Mouse (Mus musculus): ENCODE results near the gene Hoxb3. TPM values are rescaled to one million over a fixed set of nuclear protein-coding genes. Genes with fewer than 3 reads are reported as not detected.

The Hoxb3 gene
- 1.4 and 3.3 TPM in 2 replicates for polyA plus RNA-seq (2015; fragmentation: Nextera tagmentation; extraction: Ambion mirVana)

DNA sequence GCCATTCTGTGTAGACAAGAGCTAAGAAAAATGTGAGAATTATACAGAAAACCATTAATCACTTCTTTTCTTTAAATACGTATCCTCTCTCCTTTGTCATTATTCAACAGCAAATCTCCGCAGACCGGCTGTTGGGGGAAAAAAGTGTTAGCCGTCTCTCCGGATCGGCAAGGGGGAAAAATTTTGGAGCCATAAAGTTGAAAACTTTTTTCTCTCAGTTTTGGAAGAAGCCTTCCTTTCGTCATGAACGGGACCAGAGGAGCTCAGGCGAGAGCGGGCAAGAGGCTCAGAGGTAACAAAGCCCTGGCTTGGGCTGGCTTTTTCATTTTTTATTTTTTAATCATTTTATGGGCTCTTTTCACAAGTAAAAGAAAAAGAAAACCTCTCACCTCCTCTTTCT lies at the start of gene Hoxb3:
Gene Hoxb3, plus strand, starts transcription at position 173 of the 400 bp plus-strand sequence.

DNA sequence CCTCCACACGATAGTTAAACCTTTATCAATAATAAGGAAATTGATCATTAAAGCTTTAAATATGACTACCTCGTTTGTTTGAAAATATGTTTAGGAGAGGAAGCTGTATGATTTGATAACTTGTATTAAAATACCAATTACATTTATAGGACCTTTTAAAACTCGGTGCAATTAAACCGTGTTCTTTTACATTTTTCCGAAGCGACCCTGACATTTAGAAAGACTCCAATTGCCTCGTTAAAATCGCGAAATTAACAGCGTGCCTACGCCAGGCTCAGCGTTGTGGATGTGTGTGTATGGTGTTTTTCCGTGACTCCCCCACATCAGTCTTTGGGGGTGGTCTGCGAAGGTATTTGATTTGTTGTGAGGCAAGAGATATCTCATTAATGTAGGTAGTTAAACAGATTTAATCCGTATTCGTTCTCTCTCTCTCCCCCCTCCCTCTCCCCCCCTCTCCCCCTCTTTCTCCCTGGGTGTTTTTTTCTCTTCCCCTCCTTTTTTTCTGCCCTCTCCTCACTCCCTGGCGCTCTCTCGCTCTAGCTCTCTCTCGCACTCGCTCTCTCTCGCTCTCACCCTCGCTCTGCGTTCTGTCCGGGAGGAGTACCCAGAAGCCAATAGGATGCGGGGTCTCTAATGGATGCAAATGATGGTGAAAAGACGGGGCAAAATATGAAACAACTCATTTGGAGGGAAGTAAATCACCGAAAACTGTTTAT lies 41.1 kb upstream of the Hoxb3 start, which contains the start of gene Hoxb8:
Gene Hoxb8, plus strand, starts transcription at position 51 of the 716 bp plus-strand sequence.

DNA sequence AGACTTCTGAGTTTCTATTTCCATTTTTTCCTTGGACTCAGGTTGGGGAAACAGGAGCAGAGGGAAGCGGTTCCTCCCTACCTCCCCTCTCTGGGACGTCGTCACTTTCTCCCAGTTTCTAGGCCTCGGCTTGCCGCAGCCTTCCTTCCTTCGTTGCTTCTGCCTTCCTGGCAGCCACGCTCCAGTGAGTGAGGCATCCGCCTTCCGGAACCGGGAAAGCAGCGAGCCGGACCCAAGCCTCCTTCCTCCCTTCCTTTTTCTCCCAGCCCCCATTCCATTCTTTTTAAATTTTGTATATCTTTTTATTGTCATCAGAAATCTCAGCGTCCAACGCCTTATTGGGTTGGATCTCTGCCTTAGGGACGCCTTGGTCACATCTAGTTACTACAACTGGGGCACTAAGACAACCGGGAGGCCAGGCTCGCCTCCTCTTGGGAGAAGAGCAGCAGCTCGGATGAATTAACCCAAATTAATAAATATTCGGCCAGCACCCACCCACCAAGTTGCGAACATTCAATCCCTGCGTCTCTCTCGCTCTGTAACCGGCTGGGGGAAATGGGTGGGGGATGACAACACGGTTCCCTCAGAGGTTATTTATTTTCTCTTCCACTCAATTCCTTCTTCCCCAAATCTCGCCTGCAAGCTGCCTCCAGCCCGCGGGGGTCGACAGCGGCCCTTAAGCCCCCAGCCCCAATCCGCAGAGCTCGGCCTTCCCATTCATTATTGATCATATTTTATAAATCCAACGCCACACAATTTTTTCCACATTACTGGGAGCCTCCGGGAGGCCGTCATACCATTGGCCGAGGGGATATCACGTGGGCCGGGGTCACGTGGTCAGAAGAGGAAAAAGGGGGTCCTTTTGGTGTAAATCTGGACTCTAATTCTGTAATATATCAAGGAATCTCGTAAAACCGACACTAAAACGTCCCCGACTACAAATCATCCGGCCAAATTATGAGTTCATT lies 37.1 kb upstream of the Hoxb3 start, which contains the start of gene Hoxb7:
Gene Hoxb7, plus strand, starts transcription at position 853 of the 968 bp plus-strand sequence.

DNA sequence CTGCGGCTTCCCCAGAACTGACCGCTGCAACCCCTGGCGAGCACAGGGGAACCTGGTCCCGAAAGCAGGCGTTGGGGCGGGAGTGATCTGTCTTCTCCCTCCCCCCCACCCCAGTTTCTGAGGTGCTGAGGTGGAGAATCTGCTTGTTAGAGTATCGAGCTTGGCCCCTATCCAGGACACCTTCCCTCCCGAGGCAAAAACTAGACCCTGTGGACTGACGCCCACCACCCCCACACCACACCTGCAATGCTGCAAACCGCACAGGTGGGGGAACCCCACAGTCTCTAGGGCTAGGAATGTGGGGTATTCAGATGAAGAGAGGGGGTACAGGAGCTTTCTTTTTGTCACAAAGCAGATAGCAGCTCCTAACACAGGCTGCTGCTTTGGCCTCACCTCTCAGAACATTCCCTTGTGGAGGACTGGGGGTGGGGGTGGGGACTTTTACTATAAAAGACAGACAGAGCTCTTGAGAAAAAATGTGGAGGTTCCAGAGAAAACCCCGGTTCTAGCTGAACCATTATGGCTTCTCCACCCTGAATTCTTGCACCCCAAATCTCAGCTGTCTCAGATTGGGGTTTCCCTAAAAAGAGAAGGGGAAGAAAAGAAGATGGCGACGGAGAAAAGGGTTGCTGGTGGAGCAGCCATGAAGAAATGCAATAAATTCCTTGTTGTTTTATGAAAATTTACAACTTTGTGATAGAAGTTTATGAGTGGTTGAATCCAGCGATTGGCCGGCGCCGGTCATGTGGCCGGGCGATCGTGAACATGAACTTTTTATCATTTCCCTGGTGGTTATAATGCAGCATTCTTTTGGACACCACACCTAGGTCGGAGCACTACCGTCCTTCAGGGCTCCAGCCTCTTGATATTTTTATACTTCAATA lies 31.2 kb upstream of the Hoxb3 start, which contains the start of gene Hoxb6:
Gene Hoxb6, plus strand, starts transcription at position 796 of the 884 bp plus-strand sequence.

DNA sequence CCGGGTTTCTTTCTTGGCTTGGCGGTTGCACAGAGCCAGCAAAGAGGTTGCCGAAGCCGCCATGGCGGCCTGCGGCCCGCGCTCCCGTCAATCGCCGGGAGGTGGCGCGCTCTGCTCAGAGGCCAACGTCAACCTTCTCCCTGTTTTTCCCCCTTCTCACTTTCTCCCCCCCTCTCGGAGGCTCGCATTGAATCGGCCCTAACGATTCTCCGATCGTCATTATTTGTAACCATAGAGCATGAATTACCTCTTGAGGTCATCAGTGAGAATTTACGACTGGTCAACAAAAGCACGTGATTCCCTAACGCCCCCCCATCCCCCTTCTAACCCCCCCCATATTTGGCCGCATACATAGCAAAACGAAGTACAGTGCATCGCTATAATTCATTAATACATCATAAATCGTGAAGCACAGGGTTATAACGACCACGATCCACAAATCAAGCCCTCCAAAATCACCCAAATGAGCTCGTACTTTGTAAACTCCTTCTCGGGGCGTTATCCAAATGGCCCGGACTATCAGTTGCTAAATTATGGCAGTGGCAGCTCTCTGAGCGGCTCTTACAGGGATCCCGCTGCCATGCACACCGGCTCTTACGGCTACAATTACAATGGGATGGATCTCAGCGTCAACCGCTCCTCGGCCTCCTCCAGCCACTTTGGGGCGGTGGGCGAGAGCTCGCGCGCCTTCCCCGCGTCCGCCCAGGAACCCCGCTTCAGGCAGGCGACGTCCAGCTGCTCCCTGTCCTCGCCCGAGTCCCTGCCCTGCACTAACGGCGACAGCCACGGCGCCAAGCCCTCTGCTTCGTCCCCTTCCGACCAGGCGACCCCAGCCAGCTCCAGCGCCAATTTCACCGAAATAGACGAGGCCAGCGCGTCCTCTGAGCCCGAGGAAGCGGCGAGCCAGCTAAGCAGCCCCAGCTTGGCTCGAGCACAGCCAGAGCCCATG lies 19.7 kb upstream of the Hoxb3 start, which contains the start of gene Hoxb5:
Gene Hoxb5, plus strand, starts transcription at position 186 of the 949 bp plus-strand sequence.

DNA sequence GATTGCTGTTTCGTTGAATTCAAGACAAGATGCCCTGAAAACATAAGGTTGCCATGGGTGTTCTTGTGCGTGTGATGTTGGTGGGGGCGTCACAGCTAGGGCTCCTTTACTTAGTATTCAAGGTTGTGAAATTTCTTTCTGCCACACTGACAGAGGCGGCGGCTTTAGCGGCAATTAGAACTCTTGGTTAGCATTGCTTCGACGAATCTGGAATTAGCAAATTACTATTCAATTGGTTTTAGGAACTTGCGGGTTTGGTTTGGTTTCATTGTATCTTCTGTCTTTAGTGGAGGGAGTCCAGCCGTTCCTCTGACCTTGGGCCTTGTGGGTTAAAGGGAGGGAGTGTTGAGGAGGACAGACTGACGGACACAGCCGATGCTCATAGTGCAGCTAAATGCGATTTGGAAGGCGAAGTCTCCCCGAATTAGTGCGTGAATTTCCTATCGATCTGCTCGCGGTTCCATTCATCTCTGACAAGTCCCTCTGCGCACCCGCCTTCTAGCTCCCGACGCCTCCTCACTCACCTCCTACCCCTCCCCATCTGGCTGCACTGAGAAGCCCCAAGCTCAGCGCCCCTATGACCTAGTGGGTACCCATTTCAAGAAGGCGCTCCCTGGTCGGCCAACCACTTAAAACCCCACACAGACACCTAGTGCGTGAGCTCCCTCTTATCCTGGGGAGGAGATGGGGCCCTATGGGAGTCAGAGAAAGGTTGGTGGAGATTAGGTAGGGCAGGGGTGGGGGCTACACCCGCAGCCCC lies 5.3 kb upstream of the Hoxb3 start, which contains the start of gene Hoxb4:
Gene Hoxb4, plus strand, starts transcription at position 660 of the 760 bp plus-strand sequence.

DNA sequence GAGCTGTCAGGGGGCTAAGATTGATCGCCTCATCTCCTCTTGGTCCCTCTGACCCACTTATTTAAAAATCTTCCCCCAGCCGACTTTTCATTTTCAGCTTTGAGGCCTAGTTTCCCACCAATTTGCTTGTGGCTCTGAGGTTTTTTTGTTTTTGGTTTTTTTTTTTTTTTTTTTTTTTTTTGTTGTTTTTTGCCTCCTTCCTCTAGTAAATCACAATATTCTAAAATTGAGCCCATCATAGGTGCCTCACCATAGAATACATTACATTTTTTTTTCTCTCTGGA lies 27.2 kb downstream of the Hoxb3 start, which contains the start of gene Hoxb2:
Gene Hoxb2, plus strand, starts transcription at position 185 of the 284 bp plus-strand sequence.

DNA sequence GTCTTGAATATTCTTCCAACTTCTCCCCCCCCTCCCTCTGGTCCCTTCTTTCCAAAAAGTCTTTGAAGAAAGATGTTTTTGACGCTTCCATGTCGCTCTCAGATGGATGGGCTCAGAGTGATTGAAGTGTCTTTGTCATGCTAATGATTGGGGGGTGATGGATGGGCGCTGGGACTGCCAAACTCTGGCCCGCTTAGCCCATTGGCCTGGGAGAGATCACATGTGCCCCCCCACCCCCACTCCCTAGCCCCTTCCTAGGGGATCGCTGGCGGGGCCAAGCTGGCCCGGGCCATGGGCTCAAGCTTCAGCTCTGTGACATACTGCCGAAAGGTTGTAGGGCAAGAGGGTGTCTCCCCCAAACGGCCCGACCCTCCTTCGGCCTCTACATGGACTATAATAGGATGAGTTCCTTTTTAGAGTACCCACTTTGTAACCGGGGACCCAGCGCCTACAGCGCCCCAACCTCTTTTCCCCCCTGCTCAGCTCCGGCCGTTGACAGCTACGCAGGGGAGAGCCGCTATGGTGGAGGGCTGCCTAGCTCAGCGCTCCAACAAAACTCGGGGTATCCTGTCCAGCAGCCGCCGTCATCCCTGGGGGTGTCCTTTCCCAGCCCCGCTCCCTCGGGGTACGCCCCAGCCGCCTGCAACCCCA lies 42.4 kb downstream of the Hoxb3 start, which contains the start of gene Hoxb1:
Gene Hoxb1, plus strand, starts transcription at position 312 of the 651 bp plus-strand sequence.

Small RNA genes within 50 kb of the gene (microRNA-seq; reads per million reads assigned to microRNA genes)
- gene Mir10a (ENCODE audit: borderline replicate concordance, insufficient number of aligned reads) = 85,112 reads per million, percentile 100 among the genes with 10 or more reads in this experiment

Other genes with a start within 250 kb of the Hoxb3 start
- 544 and 782 TPM in 2 replicates for gene Atp5g1, start 247.7 kb upstream of the Hoxb3 start, polyA plus RNA-seq (2015; fragmentation: Nextera tagmentation; extraction: Ambion mirVana)
- gene Calcoco2, start 211.4 kb upstream of the Hoxb3 start, polyA plus RNA-seq (2015; fragmentation: Nextera tagmentation; extraction: Ambion mirVana) = not detected in 2 replicates
- gene Ttll6, start 189.5 kb upstream of the Hoxb3 start, polyA plus RNA-seq (2015; fragmentation: Nextera tagmentation; extraction: Ambion mirVana) = not detected in 2 replicates
- not detected in 2 replicates for gene Hoxb13, start 129.0 kb upstream of the Hoxb3 start, polyA plus RNA-seq (2015; fragmentation: Nextera tagmentation; extraction: Ambion mirVana)
- gene Hoxb9, start 51.9 kb upstream of the Hoxb3 start, polyA plus RNA-seq (2015; fragmentation: Nextera tagmentation; extraction: Ambion mirVana) = 5.8 and 16.8 TPM in 2 replicates
- 3.9 and 8.9 TPM in 2 replicates for gene Hoxb8, start 41.4 kb upstream of the Hoxb3 start, polyA plus RNA-seq (2015; fragmentation: Nextera tagmentation; extraction: Ambion mirVana)
- 44.2 and 62.6 TPM in 2 replicates for gene Hoxb7, start 36.7 kb upstream of the Hoxb3 start, polyA plus RNA-seq (2015; fragmentation: Nextera tagmentation; extraction: Ambion mirVana)
- gene Hoxb6, start 30.9 kb upstream of the Hoxb3 start, polyA plus RNA-seq (2015; fragmentation: Nextera tagmentation; extraction: Ambion mirVana) = 19.5 and 38.7 TPM in 2 replicates
- 2.8 and 9.2 TPM in 2 replicates for gene Hoxb5, start 20.0 kb upstream of the Hoxb3 start, polyA plus RNA-seq (2015; fragmentation: Nextera tagmentation; extraction: Ambion mirVana)
- gene Hoxb4, start 5.1 kb upstream of the Hoxb3 start, polyA plus RNA-seq (2015; fragmentation: Nextera tagmentation; extraction: Ambion mirVana) = 1.3 and 3.1 TPM in 2 replicates
- 13.2 and 23.1 TPM in 2 replicates for gene Hoxb2, start 27.2 kb downstream of the Hoxb3 start, polyA plus RNA-seq (2015; fragmentation: Nextera tagmentation; extraction: Ambion mirVana)
- not detected in 2 replicates for gene Hoxb1, start 42.4 kb downstream of the Hoxb3 start, polyA plus RNA-seq (2015; fragmentation: Nextera tagmentation; extraction: Ambion mirVana)
- 6.4 and 10.9 TPM in 2 replicates for gene Skap1, start 141.3 kb downstream of the Hoxb3 start, polyA plus RNA-seq (2015; fragmentation: Nextera tagmentation; extraction: Ambion mirVana)